Mouse (Mus musculus) spleen, adult 2 months (tissue): ENCODE measurements around the gene Ankrd44.

ENCODE experiments used
- CTCF ChIP-seq: fragments of 200-500 bp; IDR thresholded peaks from 2 replicates; pipeline ENCODE4 v1.5.1; 2011; ENCODE audit warnings: mild to moderate bottlenecking, inconsistent platforms; ENCODE audit not compliant: insufficient read depth, insufficient read length, insufficient replicate concordance; ENCODE audit errors: extremely low read depth
- POLR2A ChIP-seq: fragments of 200-500 bp; IDR thresholded peaks from 2 replicates; pipeline ENCODE4 v1.6.1; 2011; ENCODE audit warnings: low read depth, low read length, inconsistent platforms

DNA sequence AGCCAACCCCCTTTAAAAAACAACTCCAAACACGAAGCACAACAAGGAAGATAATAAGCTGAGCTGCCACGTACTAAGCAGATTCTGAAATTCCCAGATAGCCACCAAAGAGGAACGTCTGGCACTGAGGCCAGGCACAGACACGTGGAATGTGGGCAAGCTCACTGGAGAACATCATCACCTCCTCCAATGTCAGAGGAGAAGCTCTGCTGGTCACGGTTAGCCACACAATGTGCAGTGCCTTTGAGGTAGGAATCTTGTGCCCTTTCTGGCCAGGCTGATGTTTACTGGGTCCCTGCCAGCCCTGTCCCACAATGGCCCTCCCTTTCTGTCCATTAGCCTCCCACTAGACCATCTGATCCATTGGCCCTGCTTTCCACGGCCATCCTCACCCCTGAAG, 149.1 kb downstream of the Ankrd44 start:
- no peak for TF ChIP-seq CTCF
- TF ChIP-seq POLR2A = no peak
